Mouse (Mus musculus) splenic B cell, adult 2 months (primary cell): ENCODE measurements around the gene Rpgrip1.

ENCODE experiments used
- DNase-seq: peaks from one replicate; pipeline ENCODE4 v3.0.0-alpha.2; 2011; ENCODE audit warnings: low read depth, low spot score
- H3K27me3 ChIP-seq: 2 replicates; pipeline ENCODE4 v1.6.1; 2012; ENCODE audit warnings: mild to moderate bottlenecking, low read length, moderate library complexity, mixed read lengths; ENCODE audit not compliant: control insufficient read depth, poor library complexity, insufficient read depth, severe bottlenecking
- H3K36me3 ChIP-seq: 2 replicates; pipeline ENCODE4 v1.6.1; 2012; ENCODE audit warnings: mild to moderate bottlenecking, low read length, moderate library complexity, mixed read lengths; ENCODE audit not compliant: control insufficient read depth, poor library complexity, insufficient read depth, severe bottlenecking

The Rpgrip1 gene

DNA sequence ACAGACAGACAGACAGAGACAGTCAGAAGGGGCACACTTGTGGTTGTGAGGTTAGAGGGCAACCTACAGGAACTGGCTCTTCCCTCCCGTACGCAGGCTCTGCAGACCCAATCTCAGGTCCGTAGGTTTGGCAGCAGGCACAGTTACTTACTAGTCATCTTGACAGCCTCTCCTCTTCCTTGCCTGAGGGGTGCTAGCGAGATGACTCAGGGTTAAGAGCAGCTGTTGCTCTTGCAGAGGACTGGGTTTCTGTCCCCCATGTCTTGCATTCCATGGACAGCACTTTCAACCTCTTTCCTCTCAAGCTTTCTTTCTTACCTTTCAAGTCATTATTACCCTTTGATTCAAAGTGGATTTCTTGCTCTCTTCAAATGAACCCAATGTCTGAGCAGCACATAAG lies 33.7 kb downstream of the Rpgrip1 start:
- Histone ChIP-seq H3K36me3 (peaks cover 1% of the 10 kb centered on the region; the same call in 1 of the 2 replicates), H3K27me3 (no peaks in the 10 kb centered on the region)
- DNase-seq: no peak

DNA sequence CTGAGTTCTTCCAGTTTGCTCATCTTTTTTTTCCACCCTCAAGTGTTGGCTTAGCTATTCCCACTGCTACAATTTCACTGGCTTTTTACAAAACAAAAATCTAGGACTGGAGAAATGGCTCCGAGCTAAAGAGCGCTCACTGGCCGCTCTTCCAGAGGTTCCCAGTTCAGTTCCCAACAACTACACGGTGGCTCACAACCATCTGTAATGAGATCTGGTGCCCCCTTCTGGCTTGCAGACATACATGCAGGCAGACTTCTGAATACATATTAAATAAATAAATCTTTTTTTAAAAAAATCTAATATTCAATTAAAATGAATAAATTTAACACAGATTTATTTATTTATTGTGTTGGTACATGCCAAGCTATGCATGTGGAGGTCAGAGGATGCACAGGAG lies 36.0 kb downstream of the Rpgrip1 start:
- Histone ChIP-seq H3K27me3 (no peaks in the 10 kb centered on the region), H3K36me3 (peaks cover 1% of the 10 kb centered on the region; the same call in 1 of the 2 replicates)
- DNase-seq: peak; percentile 55

- peak; percentile 42 for DNase-seq
- peaks cover 1% of the 10 kb centered on the region; the same call in 1 of the 2 replicates for H3K36me3 ChIP-seq
- no peaks in the 10 kb centered on the region for H3K27me3 ChIP-seq
These were observed 39.4 kb downstream of the Rpgrip1 start for GRCm38 (mm10) chr14:52149888-52150287.

DNA sequence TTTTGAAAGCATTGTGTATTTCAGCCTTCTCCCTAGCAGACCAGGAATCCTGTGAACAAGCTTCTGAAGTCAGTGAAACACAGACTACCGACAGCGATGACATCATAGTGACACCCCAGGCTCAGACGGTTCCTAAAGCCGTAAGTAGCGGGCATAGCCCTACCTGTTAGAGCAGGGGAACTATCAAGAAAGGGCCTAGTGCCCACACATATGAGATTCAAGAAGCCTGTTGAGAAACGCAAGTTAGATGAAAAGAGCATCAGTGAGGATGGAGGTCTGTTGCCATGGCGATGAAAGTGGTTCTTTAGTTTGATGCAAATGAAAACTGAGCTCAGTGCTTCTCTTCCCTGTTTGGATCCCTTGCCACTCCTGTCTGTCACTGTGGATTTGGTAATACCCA lies 41.7 kb downstream of the Rpgrip1 start:
- H3K27me3 ChIP-seq: no peaks in the 10 kb centered on the region
- H3K36me3 ChIP-seq: peaks cover 1% of the 10 kb centered on the region; the same call in 1 of the 2 replicates
- DNase-seq: no peak

- no peak for DNase-seq
- H3K36me3 ChIP-seq: peaks cover 1% of the 10 kb centered on the region; the same call in 1 of the 2 replicates
- H3K27me3 ChIP-seq: no peaks in the 10 kb centered on the region
These were observed 42.1 kb downstream of the Rpgrip1 start for GRCm38 (mm10) chr14:52152613-52153012.

DNA sequence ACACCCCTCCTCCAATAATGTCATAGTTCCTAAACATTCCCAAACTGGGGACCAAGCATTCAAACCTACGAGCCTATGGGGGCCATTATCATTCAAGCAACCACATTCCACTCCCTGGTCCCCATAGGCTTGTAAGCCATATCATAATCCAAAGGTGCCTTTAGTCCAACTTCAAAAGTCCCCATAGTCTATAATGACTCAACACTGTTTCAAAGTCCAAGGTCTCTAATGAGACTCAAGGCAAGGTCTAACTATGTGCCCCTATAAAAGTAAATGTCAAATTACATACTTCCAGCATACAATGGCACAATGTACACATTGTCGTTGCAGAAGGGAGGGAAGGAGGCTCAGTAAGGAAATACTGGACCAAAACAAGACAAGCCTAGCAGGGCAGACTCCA lies 44.5 kb downstream of the Rpgrip1 start:
- no peaks in the 10 kb centered on the region for H3K27me3 ChIP-seq
- H3K36me3 ChIP-seq: peaks cover 3% of the 10 kb centered on the region; the same call in 1 of the 2 replicates
- DNase-seq: no peak

GRCm38 (mm10) chr14:52160911-52161310 lies 50.4 kb downstream of the Rpgrip1 start:
- H3K36me3 ChIP-seq: peaks cover 7% of the 10 kb centered on the region; the same call in 1 of the 2 replicates
- no peak for DNase-seq
- H3K27me3 ChIP-seq: no peaks in the 10 kb centered on the region

DNA sequence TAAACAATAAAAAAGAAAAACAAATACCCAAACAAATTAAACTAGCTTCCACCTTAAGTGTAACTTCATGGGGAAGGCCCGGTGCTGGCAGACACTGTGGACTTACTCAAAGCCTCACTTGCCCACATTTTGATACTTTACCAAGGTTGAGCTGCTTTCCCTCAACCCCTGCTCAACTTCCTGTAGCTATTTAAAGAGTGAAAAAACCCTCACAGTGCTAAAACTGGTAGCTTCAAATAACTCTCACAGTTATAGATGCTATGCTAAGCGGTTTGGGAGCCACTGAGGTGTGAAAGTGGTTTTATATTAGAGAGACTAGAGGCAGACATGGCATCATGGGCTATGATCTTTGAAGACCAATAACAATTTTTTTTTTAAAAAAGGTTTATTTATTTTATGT lies 56.1 kb downstream of the Rpgrip1 start:
- Histone ChIP-seq H3K27me3 (no peaks in the 10 kb centered on the region), H3K36me3 (peaks cover 16% of the 10 kb centered on the region; the same call in 1 of the 2 replicates)
- DNase-seq: peak; percentile 69

DNA sequence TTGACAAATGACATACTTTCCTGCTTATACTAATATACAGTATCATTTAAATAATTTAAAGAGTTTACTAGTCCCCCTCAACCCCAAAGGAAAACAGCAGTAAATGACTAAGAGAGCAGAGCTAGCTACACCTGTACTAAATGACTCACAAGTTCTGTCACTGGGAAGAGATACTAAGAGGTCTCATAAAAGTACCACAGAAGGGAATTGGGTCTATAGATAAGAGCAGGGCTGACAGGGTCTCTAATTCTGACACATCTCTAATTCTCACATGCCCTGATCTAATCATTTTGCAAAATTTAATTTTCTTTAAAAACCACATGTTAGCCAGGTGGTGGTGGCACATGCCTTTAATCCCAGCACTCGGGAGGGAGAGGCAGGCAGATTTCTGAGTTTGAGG lies 78.3 kb downstream of the Rpgrip1 start:
- Histone ChIP-seq H3K36me3 (no peaks in the 10 kb centered on the region), H3K27me3 (no peaks in the 10 kb centered on the region)
- DNase-seq: no peak

DNA sequence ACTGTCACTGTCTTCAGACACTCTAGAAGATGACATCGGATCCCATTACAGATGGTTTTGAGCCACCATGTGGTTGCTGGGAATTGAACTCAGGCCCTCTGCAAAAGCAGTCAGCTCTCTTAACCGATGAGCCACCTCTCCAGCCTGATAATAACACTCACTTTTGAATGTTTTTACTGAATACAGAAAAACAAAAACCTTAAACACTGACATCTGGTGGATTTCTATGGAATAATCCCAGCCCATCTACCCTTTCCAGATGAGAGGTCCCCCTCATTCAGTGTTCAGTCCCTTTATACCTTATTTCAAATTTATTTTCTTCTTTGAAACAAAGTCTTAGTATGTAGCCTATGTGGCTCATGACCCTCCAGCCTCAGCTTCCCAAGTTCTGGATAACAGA lies 79.0 kb downstream of the Rpgrip1 start:
- DNase-seq: peak; percentile 31
- Histone ChIP-seq H3K27me3 (no peaks in the 10 kb centered on the region), H3K36me3 (no peaks in the 10 kb centered on the region)

GRCm38 (mm10) chr14:52190740-52191359 lies 80.3 kb downstream of the Rpgrip1 start:
- Histone ChIP-seq H3K27me3 (no peaks in the 10 kb centered on the region), H3K36me3 (no peaks in the 10 kb centered on the region)
- DNase-seq: peak; percentile 75

DNA sequence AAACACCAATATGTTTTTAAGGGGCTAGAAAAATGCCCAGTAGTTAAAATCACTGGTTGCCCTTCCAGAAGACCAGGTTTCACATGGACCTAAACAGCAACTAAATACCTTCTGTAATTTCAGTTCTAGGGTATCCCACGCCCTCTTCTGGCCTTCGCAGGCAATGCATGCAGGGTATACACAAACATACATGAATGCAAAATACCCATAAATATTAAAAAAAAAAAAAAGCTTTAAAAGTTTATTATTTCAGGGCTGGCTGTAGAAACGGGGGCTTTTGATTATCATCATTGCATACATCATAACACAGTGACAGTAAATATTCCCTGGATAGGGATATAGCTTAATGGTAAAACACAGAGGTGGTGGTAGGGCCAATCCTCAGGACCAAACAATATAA lies 85.2 kb downstream of the Rpgrip1 start:
- peak; percentile 85 for DNase-seq
- H3K27me3 ChIP-seq: no peaks in the 10 kb centered on the region
- peaks cover 4% of the 10 kb centered on the region for H3K36me3 ChIP-seq

- peaks cover 4% of the 10 kb centered on the region for H3K36me3 ChIP-seq
- no peak for DNase-seq
- no peaks in the 10 kb centered on the region for H3K27me3 ChIP-seq
These were observed 86.0 kb downstream of the Rpgrip1 start for GRCm38 (mm10) chr14:52196230-52197155.

DNA sequence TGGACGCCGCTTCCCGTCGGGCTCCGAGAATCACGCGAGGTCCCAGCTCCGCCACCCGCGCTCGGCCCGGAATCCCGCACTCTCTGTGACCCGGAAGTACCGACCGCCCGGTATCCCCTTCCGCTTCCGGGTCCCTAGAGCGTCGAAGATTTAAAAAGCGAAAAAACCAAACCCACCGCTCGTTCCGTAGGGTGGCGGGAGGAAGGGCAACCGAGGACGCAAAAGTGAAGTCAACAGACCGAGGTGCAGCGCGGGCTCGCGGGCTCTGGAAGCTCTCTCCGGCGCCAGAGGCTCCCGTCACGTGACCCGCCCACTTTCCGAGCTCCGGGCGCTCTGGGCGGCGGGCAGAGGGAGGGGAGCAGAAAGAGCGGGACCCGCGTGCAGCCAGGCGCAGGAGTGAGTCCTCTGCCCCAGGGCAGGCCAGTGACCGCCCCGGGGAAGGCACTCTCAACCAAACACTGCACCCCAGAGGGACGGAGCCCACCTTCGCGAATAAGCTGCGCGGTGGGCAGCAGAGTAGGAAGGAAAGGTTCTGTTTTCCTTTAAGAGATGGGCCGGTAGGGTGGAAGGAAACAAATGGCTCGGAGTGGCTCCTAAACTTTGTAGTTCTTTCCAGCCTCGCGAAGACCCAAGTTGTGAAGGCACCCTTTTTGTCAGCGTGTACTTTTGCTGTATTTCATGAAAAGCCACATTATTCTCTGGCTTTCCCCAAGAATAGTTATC lies 86.8 kb downstream of the Rpgrip1 start, which contains the start of gene Supt16:
TSS of gene Supt16 (minus strand) at position 261 of the 723 bp plus-strand sequence.
- Histone ChIP-seq H3K27me3 (no peaks in the 10 kb centered on the region), H3K36me3 (peaks cover 8% of the 10 kb centered on the region)
- DNase-seq: peak; percentile 82
